Mouse (Mus musculus): ENCODE measurements around the gene Axin2. TPM values are rescaled to one million over a fixed set of nuclear protein-coding genes. Genes with fewer than 3 reads are reported as not detected.
A peak's percentile ranks its signal among the peaks of the same experiment; 100 is the strongest.
"Not testable (repeated sequence)": the region's sequence is repeated elsewhere in the genome, so short reads cannot be mapped to it uniquely, and the experiment has no call there.

The Axin2 gene
- total RNA-seq (2014; rRNA removed; ENCODE audit: low replicate concordance) (2.8 and 8.5 TPM in 2 replicates), polyA plus RNA-seq (2015; fragmentation: Nextera tagmentation; extraction: Ambion mirVana) (0.78 and 0.90 TPM in 2 replicates)

GRCm38 (mm10) chr11:108920158-108920635 lies at the start of gene Axin2:
Gene Axin2, plus strand, starts transcription at chr11:108920349.
- under 1% methylated on average over 53 of the region's 53 CpGs for WGBS
- Histone ChIP-seq H3K4me1 (ENCODE audit: control insufficient read depth, insufficient read depth) (peaks cover 15% of the 10 kb centered on the region; the same call in 1 of the 2 replicates), H3K9me3 (replicated peaks; ENCODE audit: control insufficient read depth, low read length) (no peaks in the 10 kb centered on the region), H3K4me2 (ENCODE audit: low read depth, low read length) (peak within 1 kb of the TSS; percentile 87), H3K4me3 (ENCODE audit: low read depth, low read length) (peak within 1 kb of the TSS; percentile 71), H3K36me3 (replicated peaks; ENCODE audit: control insufficient read depth, insufficient read depth, low read length) (no peaks in the 10 kb centered on the region), H3K27me3 (ENCODE audit: control insufficient read depth, insufficient read depth, low read length) (peaks cover 19% of the 10 kb centered on the region), H3K27ac (ENCODE audit: low read depth) (peak within 1 kb of the TSS; percentile 97), H3K9ac (replicated peaks; ENCODE audit: low read depth, low read length) (peak within 1 kb of the TSS; percentile 82)
- DNase-seq (ENCODE audit: low spot score) (peak; percentile 92), ATAC-seq (ENCODE audit: insufficient read depth, low read depth) (peak; percentile 96)
- peak; percentile 81 for TF ChIP-seq EP300 (IDR thresholded peaks at IDR 0.05; ENCODE audit: low read depth)
- TF ChIP-seq CTCF (IDR thresholded peaks at IDR 0.05; ENCODE audit: low read depth): no peak

- H3K4me2 ChIP-seq (ENCODE audit: low read depth, low read length); H3K9me3 ChIP-seq (replicated peaks; ENCODE audit: control insufficient read depth, low read length); DNase-seq (ENCODE audit: low spot score); H3K4me3 ChIP-seq (ENCODE audit: low read depth, low read length); H3K9ac ChIP-seq (replicated peaks; ENCODE audit: low read depth, low read length); H3K36me3 ChIP-seq (replicated peaks; ENCODE audit: control insufficient read depth, insufficient read depth, low read length); ATAC-seq (ENCODE audit: insufficient read depth, low read depth); H3K4me1 ChIP-seq (ENCODE audit: control insufficient read depth, insufficient read depth); H3K27ac ChIP-seq (ENCODE audit: low read depth); H3K27me3 ChIP-seq (ENCODE audit: control insufficient read depth, insufficient read depth, low read length): not testable (repeated sequence)
- 100% methylated on average over 1 of the region's 1 CpGs for WGBS
These were observed 48.9 kb upstream of the Axin2 start for GRCm38 (mm10) chr11:108871284-108871683.

GRCm38 (mm10) chr11:108871748-108872147 lies 48.4 kb upstream of the Axin2 start:
- H3K4me2 ChIP-seq (ENCODE audit: low read depth, low read length): no peak overlapping the region
- no peak for TF ChIP-seq EP300 (IDR thresholded peaks at IDR 0.05; ENCODE audit: low read depth)
- no peak for TF ChIP-seq CTCF (IDR thresholded peaks at IDR 0.05; ENCODE audit: low read depth)
- H3K9me3 ChIP-seq (replicated peaks; ENCODE audit: control insufficient read depth, low read length): no peaks in the 10 kb centered on the region
- 85% methylated on average over 3 of the region's 3 CpGs for WGBS
- H3K27me3 ChIP-seq (ENCODE audit: control insufficient read depth, insufficient read depth, low read length): no peaks in the 10 kb centered on the region
- no peak overlapping the region for H3K27ac ChIP-seq (ENCODE audit: low read depth)
- no peaks in the 10 kb centered on the region for H3K36me3 ChIP-seq (replicated peaks; ENCODE audit: control insufficient read depth, insufficient read depth, low read length)
- H3K4me3 ChIP-seq (ENCODE audit: low read depth, low read length): no peak overlapping the region
- no peak overlapping the region for H3K9ac ChIP-seq (replicated peaks; ENCODE audit: low read depth, low read length)
- DNase-seq (ENCODE audit: low spot score) (no peak), ATAC-seq (ENCODE audit: insufficient read depth, low read depth) (no peak)
- H3K4me1 ChIP-seq (ENCODE audit: control insufficient read depth, insufficient read depth): no peaks in the 10 kb centered on the region

- Histone ChIP-seq H3K9ac (replicated peaks; ENCODE audit: low read depth, low read length) (no peak overlapping the region), H3K4me1 (ENCODE audit: control insufficient read depth, insufficient read depth) (no peaks in the 10 kb centered on the region), H3K4me3 (ENCODE audit: low read depth, low read length) (no peak overlapping the region), H3K36me3 (replicated peaks; ENCODE audit: control insufficient read depth, insufficient read depth, low read length) (no peaks in the 10 kb centered on the region), H3K9me3 (replicated peaks; ENCODE audit: control insufficient read depth, low read length) (no peaks in the 10 kb centered on the region), H3K4me2 (ENCODE audit: low read depth, low read length) (no peak overlapping the region), H3K27me3 (ENCODE audit: control insufficient read depth, insufficient read depth, low read length) (no peaks in the 10 kb centered on the region), H3K27ac (ENCODE audit: low read depth) (no peak overlapping the region)
- no peak for DNase-seq (ENCODE audit: low spot score)
- WGBS: 69% methylated on average over 7 of the region's 7 CpGs
- TF ChIP-seq CTCF (IDR thresholded peaks at IDR 0.05; ENCODE audit: low read depth) (no peak), EP300 (IDR thresholded peaks at IDR 0.05; ENCODE audit: low read depth) (no peak)
- no peak for ATAC-seq (ENCODE audit: insufficient read depth, low read depth)
These were observed 43.4 kb upstream of the Axin2 start for GRCm38 (mm10) chr11:108876633-108877205.

- Histone ChIP-seq H3K9ac (replicated peaks; ENCODE audit: low read depth, low read length) (no peak overlapping the region), H3K27me3 (ENCODE audit: control insufficient read depth, insufficient read depth, low read length) (no peaks in the 10 kb centered on the region), H3K4me2 (ENCODE audit: low read depth, low read length) (no peak overlapping the region), H3K27ac (ENCODE audit: low read depth) (no peak overlapping the region), H3K36me3 (replicated peaks; ENCODE audit: control insufficient read depth, insufficient read depth, low read length) (no peaks in the 10 kb centered on the region), H3K4me3 (ENCODE audit: low read depth, low read length) (no peak overlapping the region), H3K4me1 (ENCODE audit: control insufficient read depth, insufficient read depth) (no peaks in the 10 kb centered on the region), H3K9me3 (replicated peaks; ENCODE audit: control insufficient read depth, low read length) (no peaks in the 10 kb centered on the region)
- ATAC-seq (ENCODE audit: insufficient read depth, low read depth): no peak
- DNase-seq (ENCODE audit: low spot score): no peak
- WGBS: 70% methylated on average over 5 of the region's 5 CpGs
- TF ChIP-seq EP300 (IDR thresholded peaks at IDR 0.05; ENCODE audit: low read depth) (no peak), CTCF (IDR thresholded peaks at IDR 0.05; ENCODE audit: low read depth) (no peak)
These were observed 42.6 kb upstream of the Axin2 start for GRCm38 (mm10) chr11:108877520-108877919.

- no peaks in the 10 kb centered on the region for H3K36me3 ChIP-seq (replicated peaks; ENCODE audit: control insufficient read depth, insufficient read depth, low read length)
- no peak for ATAC-seq (ENCODE audit: insufficient read depth, low read depth)
- no peak overlapping the region for H3K9ac ChIP-seq (replicated peaks; ENCODE audit: low read depth, low read length)
- H3K4me3 ChIP-seq (ENCODE audit: low read depth, low read length): no peak overlapping the region
- no peaks in the 10 kb centered on the region for H3K27me3 ChIP-seq (ENCODE audit: control insufficient read depth, insufficient read depth, low read length)
- H3K9me3 ChIP-seq (replicated peaks; ENCODE audit: control insufficient read depth, low read length): no peaks in the 10 kb centered on the region
- 51% methylated on average over 4 of the region's 4 CpGs for WGBS
- H3K4me2 ChIP-seq (ENCODE audit: low read depth, low read length): no peak overlapping the region
- TF ChIP-seq EP300 (IDR thresholded peaks at IDR 0.05; ENCODE audit: low read depth) (no peak), CTCF (IDR thresholded peaks at IDR 0.05; ENCODE audit: low read depth) (no peak)
- H3K4me1 ChIP-seq (ENCODE audit: control insufficient read depth, insufficient read depth): no peaks in the 10 kb centered on the region
- no peak overlapping the region for H3K27ac ChIP-seq (ENCODE audit: low read depth)
- DNase-seq (ENCODE audit: low spot score): no peak
These were observed 39.6 kb upstream of the Axin2 start for GRCm38 (mm10) chr11:108880546-108880945.

Data from heart, postnatal 0 days (tissue).